Mouse (Mus musculus) large intestine, adult 2 months (tissue): ENCODE measurements around the gene Sbf1. TPM values are rescaled to one million over a fixed set of nuclear protein-coding genes. Genes with fewer than 3 reads are reported as not detected.

Source experiments
- DNase-seq: peaks from one replicate; pipeline ENCODE4 v3.0.0-alpha.2; 2012; ENCODE audit warnings: low read depth, low spot score
- WGBS: fragments of 180-500 bp; shearing (Covaris S2); methylation state at CpG from one replicate; pipeline ENCODE4 v1.1.7; 2018; 5-methylcytosine and 5-hydroxymethylcytosine counted together
- polyA plus RNA-seq: library from polyadenylated mRNA; depleted of rRNA; stranded (reverse); fragments of >200 nt; gene quantifications from 2 replicates; pipeline ENCODE4 v1.2.3, GENCODE M21; 2012; rRNA removed

Gene Sbf1
- polyA plus RNA-seq = 145 and 152 TPM in 2 replicates

- peak; percentile 83 for DNase-seq
- WGBS = under 1% methylated on average over 37 of the region's 37 CpGs
Measured at GRCm38 (mm10) chr15:89315190-89315731, at the start of gene Sbf1. Sbf1 (minus strand) TSS chr15:89315311.

GRCm38 (mm10) chr15:89363051-89363450 lies 47.9 kb upstream of the Sbf1 start:
- no peak for DNase-seq
- WGBS = 84% methylated on average over 7 of the region's 7 CpGs

- 65% methylated on average over 3 of the region's 3 CpGs for WGBS
- DNase-seq = no peak
Measured at GRCm38 (mm10) chr15:89358784-89359183, 43.7 kb upstream of the Sbf1 start.

GRCm38 (mm10) chr15:89356372-89356771 lies 41.3 kb upstream of the Sbf1 start:
- DNase-seq = peak; percentile 42

GRCm38 (mm10) chr15:89355241-89356187 lies 40.4 kb upstream of the Sbf1 start, which contains the start of the genes Lmf2 and Ncaph2:
Lmf2 (minus strand) TSS chr15:89355659.
Ncaph2 (plus strand) TSS chr15:89355719.
- under 1% methylated on average over 64 of the region's 64 CpGs for WGBS
- peak; percentile 82 for DNase-seq

More at GRCm38 (mm10) chr15:89356372-89356771, 41.3 kb upstream of the Sbf1 start:
- under 1% methylated on average over 15 of the region's 15 CpGs for WGBS

- no peak for DNase-seq
- 62% methylated on average over 7 of the region's 7 CpGs for WGBS
Measured at GRCm38 (mm10) chr15:89354455-89354854, 39.3 kb upstream of the Sbf1 start.

GRCm38 (mm10) chr15:89353837-89354236 lies 38.7 kb upstream of the Sbf1 start:
- no peak for DNase-seq
- WGBS = 95% methylated on average over 16 of the region's 16 CpGs

- WGBS = 96% methylated on average over 12 of the region's 12 CpGs
- no peak for DNase-seq
Measured at GRCm38 (mm10) chr15:89352795-89353194, 37.7 kb upstream of the Sbf1 start.

GRCm38 (mm10) chr15:89352054-89352453 lies 36.9 kb upstream of the Sbf1 start:
- 88% methylated on average over 14 of the region's 14 CpGs for WGBS
- DNase-seq = no peak

GRCm38 (mm10) chr15:89351302-89351701 lies 36.2 kb upstream of the Sbf1 start:
- 89% methylated on average over 15 of the region's 15 CpGs for WGBS
- DNase-seq = no peak

GRCm38 (mm10) chr15:89350447-89350846 lies 35.3 kb upstream of the Sbf1 start:
- WGBS = 85% methylated on average over 5 of the region's 5 CpGs
- no peak for DNase-seq

- WGBS = 74% methylated on average over 3 of the region's 3 CpGs
- DNase-seq = no peak
Measured at GRCm38 (mm10) chr15:89343325-89343724, 28.2 kb upstream of the Sbf1 start.

GRCm38 (mm10) chr15:89341678-89342077 lies 26.6 kb upstream of the Sbf1 start:
- DNase-seq = no peak
- WGBS = 45% methylated on average over 1 of the region's 1 CpGs

- WGBS = 60% methylated on average over 3 of the region's 3 CpGs
Measured at GRCm38 (mm10) chr15:89340136-89340535, 25.0 kb upstream of the Sbf1 start.

GRCm38 (mm10) chr15:89339696-89340095 lies 24.6 kb upstream of the Sbf1 start:
- WGBS = 81% methylated on average over 2 of the region's 2 CpGs
- DNase-seq = no peak

More at GRCm38 (mm10) chr15:89340136-89340535, 25.0 kb upstream of the Sbf1 start:
- DNase-seq = no peak

- 83% methylated on average over 14 of the region's 14 CpGs for WGBS
- no peak for DNase-seq
Measured at GRCm38 (mm10) chr15:89336422-89336821, 21.3 kb upstream of the Sbf1 start.

GRCm38 (mm10) chr15:89334774-89335537 lies 19.8 kb upstream of the Sbf1 start:
- DNase-seq = no peak
- 68% methylated on average over 17 of the region's 17 CpGs for WGBS

- WGBS = 77% methylated on average over 7 of the region's 7 CpGs
- no peak for DNase-seq
Measured at GRCm38 (mm10) chr15:89334271-89334670, 19.2 kb upstream of the Sbf1 start, which contains the start of gene Miox. Miox (plus strand) TSS chr15:89334398.

- 60% methylated on average over 5 of the region's 5 CpGs for WGBS
Measured at GRCm38 (mm10) chr15:89326441-89326840, 11.3 kb upstream of the Sbf1 start.

GRCm38 (mm10) chr15:89323656-89324055 lies 8.5 kb upstream of the Sbf1 start:
- 89% methylated on average over 4 of the region's 4 CpGs for WGBS
- no peak for DNase-seq

More at GRCm38 (mm10) chr15:89326441-89326840, 11.3 kb upstream of the Sbf1 start:
- DNase-seq = no peak
